Mouse (Mus musculus) olfactory bulb, adult 2 months (tissue): ENCODE results near the gene Lrrc1.

Experiments
- CTCF ChIP-seq: fragments of 200-500 bp; IDR thresholded peaks from 2 replicates; pipeline ENCODE4 v1.5.1; 2012; ENCODE audit warnings: low read depth, mild to moderate bottlenecking, low read length, moderate library complexity; ENCODE audit not compliant: insufficient read depth
- POLR2A ChIP-seq: fragments of 200-500 bp; IDR thresholded peaks from 2 replicates; pipeline ENCODE4 v1.6.1; 2012; ENCODE audit warnings: mild to moderate bottlenecking, low read depth, low read length, moderate library complexity; ENCODE audit not compliant: insufficient read depth

- TF ChIP-seq CTCF (no peak), POLR2A (no peak)
These were observed 42.5 kb downstream of the Lrrc1 start for GRCm38 (mm10) chr9:77502171-77502547.
